Mouse (Mus musculus) gastrocnemius, postnatal 36 days (tissue): ENCODE measurements at regions not wholly inside any gene's neighbourhood (a gene's known extent, or its start where the extent isn't known, plus 50 kb on each side); places are given as distances from the start of the nearest gene placed in this dataset.

ENCODE experiments used
- DNase-seq, 2 experiments: peaks; one replicate each; pipeline ENCODE4 v3.0.0; 2022
- intact Hi-C: fragments of 180-260 bp; cut with DNase I; formaldehyde crosslinking; loops from one replicate; pipeline ENCODE4 v1.15.1; 2025

DNA sequence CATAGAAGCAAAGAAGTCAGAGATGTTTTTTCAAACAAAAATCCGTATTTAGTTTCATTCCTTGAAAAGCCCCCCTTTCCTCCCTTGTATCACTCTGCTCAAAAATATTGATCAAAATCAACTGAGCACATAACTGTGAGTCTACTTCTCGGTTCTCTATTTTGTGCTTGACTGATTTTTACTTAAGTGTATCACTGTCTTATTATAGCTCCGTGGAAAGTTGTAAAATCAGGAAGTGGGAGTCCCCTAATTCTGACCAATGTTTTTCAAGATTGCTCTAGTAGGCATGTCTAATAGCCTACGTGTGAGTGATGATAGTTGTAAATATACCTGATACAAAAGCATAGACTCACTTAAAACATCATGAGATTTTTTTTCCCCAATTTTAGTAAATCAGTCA lies 58.4 kb upstream of the Fam204a start:
- intact Hi-C loops = no loop called here
- no peak for DNase-seq
